Mouse (Mus musculus) intestine, embryonic 15.5 days (tissue): ENCODE results near the gene Fchsd2. TPM values are rescaled to one million over a fixed set of nuclear protein-coding genes. Genes with fewer than 3 reads are reported as not detected.
A peak's percentile ranks its signal among the peaks of the same experiment; 100 is the strongest.

Experiments used
- ATAC-seq: fragments of 200-750 bp; cut with Nextera tagmentation; 2 replicates; pipeline ENCODE4 v1.8.0; 2017; ENCODE audit warnings: moderate TSS enrichment, moderate library complexity
- H3K27ac ChIP-seq: fragments of 300-500 bp; sonication (generic); 2 replicates; pipeline ENCODE4 v1.5.1; 2015; ENCODE audit warnings: mild to moderate bottlenecking, inconsistent platforms
- H3K27me3 ChIP-seq: fragments of 300-500 bp; sonication (generic); replicated peaks from 2 replicates; pipeline ENCODE4 v1.6.1; 2015; ENCODE audit warnings: inconsistent platforms
- H3K36me3 ChIP-seq: fragments of 300-500 bp; sonication (generic); 2 replicates; pipeline ENCODE4 v1.6.1; 2015; ENCODE audit warnings: inconsistent platforms
- H3K4me1 ChIP-seq: fragments of 300-500 bp; sonication (generic); replicated peaks from 2 replicates; pipeline ENCODE4 v1.6.1; 2015; ENCODE audit warnings: inconsistent platforms
- H3K4me2 ChIP-seq: fragments of 300-500 bp; sonication (generic); replicated peaks from 2 replicates; pipeline ENCODE4 v1.6.1; 2015; ENCODE audit warnings: mild to moderate bottlenecking, inconsistent platforms
- H3K4me3 ChIP-seq: fragments of 300-500 bp; sonication (generic); replicated peaks from 2 replicates; pipeline ENCODE4 v1.5.1; 2015; ENCODE audit warnings: inconsistent platforms
- H3K9ac ChIP-seq: fragments of 300-500 bp; sonication (generic); 2 replicates; pipeline ENCODE4 v1.6.1; 2015; ENCODE audit warnings: inconsistent platforms
- H3K9me3 ChIP-seq: fragments of 300-500 bp; sonication (generic); 2 replicates; pipeline ENCODE4 v1.6.1; 2016; ENCODE audit warnings: inconsistent platforms
- WGBS: fragments of 180-500 bp; shearing (Covaris S2); methylation state at CpG from one replicate; pipeline ENCODE4 v1.1.7; 2015; 5-methylcytosine and 5-hydroxymethylcytosine counted together
- polyA plus RNA-seq: library from polyadenylated mRNA; unstranded; fragments of >200 nt; fragmentation: Nextera tagmentation; extraction: Ambion mirVana; gene quantifications from 2 replicates; pipeline ENCODE4 v1.2.1, GENCODE M21; 2015

The Fchsd2 gene
- polyA plus RNA-seq, 1 experiment from 2014 or later, result 20.3 TPM

DNA sequence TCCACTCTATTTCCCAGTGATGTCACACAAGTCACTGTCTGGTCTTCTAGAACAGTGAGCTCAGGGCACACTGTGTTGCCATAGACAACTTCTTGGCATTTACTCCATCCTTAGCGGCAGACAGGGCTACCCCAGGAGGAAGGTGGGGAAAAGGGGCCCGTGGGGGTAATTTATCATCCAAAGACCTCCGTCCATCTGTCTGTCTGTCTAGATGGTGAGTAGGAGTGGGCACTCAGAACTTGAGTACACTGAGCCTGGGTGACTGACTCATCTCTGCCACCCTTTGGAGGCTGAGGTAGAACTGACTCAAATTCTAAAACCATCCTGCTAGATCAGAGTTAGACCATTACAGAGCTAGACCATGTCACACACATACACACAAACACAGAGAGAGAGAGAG, 224.4 kb downstream of the Fchsd2 start, which contains the start of gene Stard10:
Gene Stard10 (plus strand): TSS at position 73 of the 400 bp plus-strand sequence.
- WGBS, result 63% methylated on average over 3 of the region's 3 CpGs

GRCm38 (mm10) chr7:101318848-101319247, 226.2 kb downstream of the Fchsd2 start:
- no peak for ATAC-seq
- WGBS, result 64% methylated on average over 4 of the region's 4 CpGs
- no peak overlapping the region for H3K4me3 ChIP-seq
- H3K4me2 ChIP-seq, result no peak overlapping the region
- no peaks in the 10 kb centered on the region for H3K9me3 ChIP-seq
- no peaks in the 10 kb centered on the region for H3K27me3 ChIP-seq
- H3K4me1 ChIP-seq, result peaks cover 17% of the 10 kb centered on the region
- no peak overlapping the region for H3K9ac ChIP-seq
- no peaks in the 10 kb centered on the region for H3K36me3 ChIP-seq
- no peak overlapping the region for H3K27ac ChIP-seq

More for the DNA sequence above, 224.4 kb downstream of the Fchsd2 start, which contains the start of gene Stard10:
- H3K36me3 ChIP-seq, result no peaks in the 10 kb centered on the region
- no peak within 1 kb of the TSS for H3K4me2 ChIP-seq
- no peak within 1 kb of the TSS for H3K9ac ChIP-seq
- no peak for ATAC-seq
- peak within 1 kb of the TSS; percentile 62 for H3K27ac ChIP-seq
- H3K9me3 ChIP-seq, result no peaks in the 10 kb centered on the region
- H3K4me1 ChIP-seq, result peaks cover 15% of the 10 kb centered on the region
- no peak within 1 kb of the TSS for H3K4me3 ChIP-seq
- H3K27me3 ChIP-seq, result no peaks in the 10 kb centered on the region

DNA sequence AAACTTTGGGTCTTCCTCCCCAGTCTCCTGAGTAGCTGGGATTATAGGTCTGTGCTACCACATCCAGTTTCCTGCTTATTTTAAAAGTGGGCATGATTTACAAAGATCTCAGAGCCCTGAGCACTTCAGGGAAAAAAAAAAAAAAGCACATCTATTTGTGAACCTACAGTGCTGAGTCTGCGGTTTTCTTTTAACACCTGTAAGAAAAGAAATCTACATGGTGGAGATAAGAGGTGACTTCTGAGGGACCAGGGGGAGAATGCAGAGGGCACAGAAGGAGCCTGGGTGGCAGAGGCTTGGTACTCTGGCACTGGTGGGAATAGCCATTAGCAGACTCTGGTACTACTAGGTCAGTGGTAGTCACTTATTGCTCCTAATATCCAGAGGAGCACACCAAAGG, 227.1 kb downstream of the Fchsd2 start:
- peaks cover 22% of the 10 kb centered on the region for H3K4me1 ChIP-seq
- WGBS, result 69% methylated on average over 1 of the region's 1 CpGs
- no peaks in the 10 kb centered on the region for H3K36me3 ChIP-seq
- peak overlapping the region; percentile 96; the same call in 1 of the 2 replicates for H3K4me2 ChIP-seq
- H3K9me3 ChIP-seq, result no peaks in the 10 kb centered on the region
- no peaks in the 10 kb centered on the region for H3K27me3 ChIP-seq
- no peak overlapping the region for H3K9ac ChIP-seq
- no peak for ATAC-seq
- H3K4me3 ChIP-seq, result no peak overlapping the region
- H3K27ac ChIP-seq, result peak overlapping the region; percentile 90

DNA sequence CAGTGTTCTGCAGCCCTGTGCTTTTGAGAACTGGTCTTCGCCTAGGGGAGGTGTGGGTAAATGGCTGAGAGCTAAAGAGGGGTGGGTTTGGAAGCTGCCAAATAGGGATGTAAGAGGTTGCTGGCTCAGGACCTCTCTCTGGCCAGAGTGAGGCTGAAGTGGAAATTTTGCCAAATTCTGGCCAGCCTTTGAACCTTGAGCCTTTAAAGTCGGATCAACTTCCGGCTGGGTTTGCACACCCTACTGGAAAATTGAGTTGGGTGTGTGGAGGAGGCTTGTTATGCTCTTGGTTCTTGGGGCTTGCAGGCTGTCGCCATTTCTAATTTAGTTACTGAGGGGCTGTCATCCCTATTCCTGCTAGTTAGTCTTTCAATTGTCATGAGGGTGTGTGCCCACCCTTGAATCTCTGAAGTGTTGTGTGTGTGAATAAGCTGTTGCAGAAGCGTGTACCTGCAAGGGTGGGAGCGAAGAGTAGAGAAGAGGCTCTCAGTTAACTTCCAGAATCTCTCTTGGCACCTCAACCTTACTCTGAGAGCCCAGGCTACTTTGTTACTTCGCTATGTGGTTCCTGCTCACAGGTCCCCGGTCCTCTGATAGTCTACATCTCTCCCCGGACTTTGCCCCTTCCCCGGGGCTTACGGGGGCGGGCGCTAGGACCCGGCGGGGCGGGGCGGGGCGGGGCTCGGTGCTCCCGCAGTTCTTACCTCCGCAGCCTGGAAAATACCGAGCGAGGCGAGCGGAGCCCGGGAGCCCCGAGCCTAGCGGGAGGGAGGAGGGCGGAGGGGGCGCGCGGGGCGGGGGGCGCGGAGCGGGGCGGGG, 227.9 kb downstream of the Fchsd2 start:
- H3K27me3 ChIP-seq, result no peaks in the 10 kb centered on the region
- H3K9ac ChIP-seq, result peak overlapping the region; percentile 73
- H3K4me1 ChIP-seq, result peaks cover 24% of the 10 kb centered on the region
- 4% methylated on average over 33 of the region's 37 CpGs for WGBS
- peak overlapping the region; percentile 81 for H3K4me3 ChIP-seq
- no peaks in the 10 kb centered on the region for H3K9me3 ChIP-seq
- peak; percentile 82 for ATAC-seq
- H3K36me3 ChIP-seq, result no peaks in the 10 kb centered on the region
- peak overlapping the region; percentile 90 for H3K27ac ChIP-seq
- H3K4me2 ChIP-seq, result peak overlapping the region; percentile 96

- WGBS, result under 1% methylated on average over 55 of the region's 61 CpGs
- Histone ChIP-seq H3K4me1 (peaks cover 24% of the 10 kb centered on the region), H3K9ac (peak overlapping the region; percentile 73)
These were observed 228.7 kb downstream of the Fchsd2 start for GRCm38 (mm10) chr7:101321218-101321827.

DNA sequence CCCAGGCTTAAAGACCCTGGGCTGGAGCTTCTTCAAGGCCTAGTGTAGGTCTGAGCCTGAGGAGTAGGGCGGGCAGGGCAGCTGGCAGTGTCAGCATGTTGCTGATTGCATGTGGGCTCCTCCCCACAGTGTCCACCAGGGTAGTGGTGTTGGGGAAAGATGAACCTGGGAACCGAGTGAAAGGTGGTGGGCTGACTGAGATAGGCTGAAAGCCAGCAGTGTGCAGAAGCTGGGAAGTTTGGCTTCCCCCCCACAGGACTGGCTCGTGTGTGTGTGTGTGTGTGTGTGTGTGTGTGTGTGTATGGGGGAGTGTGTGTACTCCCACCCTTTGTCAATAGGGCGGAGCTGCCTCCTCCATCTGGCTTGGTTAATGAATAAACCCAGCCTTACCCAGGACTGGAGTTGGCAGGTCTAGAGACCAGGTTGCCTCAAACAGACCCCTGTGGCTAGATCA, 230.5 kb downstream of the Fchsd2 start:
- H3K9me3 ChIP-seq, result no peaks in the 10 kb centered on the region
- peaks cover 33% of the 10 kb centered on the region for H3K4me1 ChIP-seq
- H3K9ac ChIP-seq, result peak overlapping the region; percentile 73
- ATAC-seq, result peak; percentile 72
- H3K27me3 ChIP-seq, result no peaks in the 10 kb centered on the region
- H3K4me2 ChIP-seq, result peak overlapping the region; percentile 96
- H3K27ac ChIP-seq, result peak overlapping the region; percentile 90
- no peaks in the 10 kb centered on the region for H3K36me3 ChIP-seq
- H3K4me3 ChIP-seq, result peak overlapping the region; percentile 81
- WGBS, result 47% methylated on average over 4 of the region's 4 CpGs

More at GRCm38 (mm10) chr7:101321218-101321827, 228.7 kb downstream of the Fchsd2 start:
- no peaks in the 10 kb centered on the region for H3K9me3 ChIP-seq
- H3K4me3 ChIP-seq, result peak overlapping the region; percentile 81
- H3K27me3 ChIP-seq, result no peaks in the 10 kb centered on the region
- ATAC-seq, result peak; percentile 50
- no peaks in the 10 kb centered on the region for H3K36me3 ChIP-seq
- peak overlapping the region; percentile 96 for H3K4me2 ChIP-seq
- peak overlapping the region; percentile 90 for H3K27ac ChIP-seq

DNA sequence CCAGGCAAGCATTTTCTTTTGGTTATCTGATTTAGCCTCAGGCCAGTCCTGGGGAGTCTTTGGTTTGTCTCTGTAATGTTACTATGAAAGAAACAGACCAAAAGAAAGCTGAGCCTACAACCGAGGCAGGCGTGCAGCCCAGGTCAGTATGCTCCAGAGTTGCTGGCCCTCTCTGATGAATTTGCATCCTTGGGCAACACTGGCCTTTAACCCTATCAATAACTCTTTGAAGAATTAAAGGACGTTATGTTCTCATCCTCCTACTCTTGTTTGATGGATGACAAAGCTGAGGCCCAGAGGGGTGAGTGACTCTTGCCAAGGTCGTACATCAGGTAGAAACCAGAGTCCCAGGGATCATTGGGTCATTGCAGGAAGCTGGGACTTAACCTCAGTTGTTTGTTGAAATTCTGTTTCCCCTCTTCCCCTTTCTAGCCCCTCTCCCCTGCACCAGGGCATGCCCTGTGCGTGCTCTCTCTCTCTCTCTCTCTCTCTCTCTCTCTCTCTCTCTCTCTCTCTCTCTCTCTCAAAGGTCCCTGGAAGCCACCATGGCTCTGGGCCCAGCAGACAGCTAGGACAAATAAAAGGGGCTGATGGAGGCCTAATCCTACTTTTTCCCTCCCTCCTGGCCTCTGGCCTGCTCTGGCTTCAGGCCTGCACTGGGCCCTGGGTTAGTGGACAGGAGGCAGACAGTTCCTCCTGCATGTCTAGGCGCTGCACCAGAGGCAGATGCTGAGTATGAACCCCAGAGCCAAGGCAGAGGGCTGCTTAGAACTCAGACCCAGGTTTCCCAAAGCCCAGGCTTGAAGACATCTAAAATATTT, 231.7 kb downstream of the Fchsd2 start:
- Histone ChIP-seq H3K4me2 (peak overlapping the region; percentile 96), H3K27me3 (no peaks in the 10 kb centered on the region), H3K4me1 (peaks cover 43% of the 10 kb centered on the region), H3K36me3 (no peaks in the 10 kb centered on the region), H3K9me3 (no peaks in the 10 kb centered on the region), H3K27ac (peak overlapping the region; percentile 45), H3K9ac (no peak overlapping the region), H3K4me3 (0 out of 2 replicates have a peak overlapping the region, but pooled peaks have one; percentile 81)
- ATAC-seq, result no peak
- WGBS, result 38% methylated on average over 5 of the region's 6 CpGs

- Histone ChIP-seq H3K27ac (no peak overlapping the region), H3K4me1 (peaks cover 41% of the 10 kb centered on the region), H3K4me2 (peak overlapping the region; percentile 30), H3K9me3 (no peaks in the 10 kb centered on the region), H3K9ac (no peak overlapping the region), H3K27me3 (no peaks in the 10 kb centered on the region), H3K36me3 (no peaks in the 10 kb centered on the region), H3K4me3 (no peak overlapping the region)
- 79% methylated on average over 5 of the region's 5 CpGs for WGBS
- ATAC-seq, result no peak
These were observed 233.3 kb downstream of the Fchsd2 start for GRCm38 (mm10) chr7:101326006-101326405.

- Histone ChIP-seq H3K36me3 (no peaks in the 10 kb centered on the region), H3K4me3 (no peak overlapping the region), H3K27ac (no peak overlapping the region), H3K9ac (no peak overlapping the region), H3K4me1 (peaks cover 37% of the 10 kb centered on the region), H3K9me3 (no peaks in the 10 kb centered on the region), H3K4me2 (peak overlapping the region; percentile 30), H3K27me3 (no peaks in the 10 kb centered on the region)
- no peak for ATAC-seq
- WGBS, result 52% methylated on average over 5 of the region's 5 CpGs
These were observed 234.6 kb downstream of the Fchsd2 start for GRCm38 (mm10) chr7:101327263-101327662.

- ATAC-seq, result no peak
- whole genome bisulfite sequencing, result 85% methylated on average over 2 of the region's 2 CpGs
- H3K4me1 ChIP-seq, result peaks cover 37% of the 10 kb centered on the region
These were observed 235.1 kb downstream of the Fchsd2 start for GRCm38 (mm10) chr7:101327786-101328185.

DNA sequence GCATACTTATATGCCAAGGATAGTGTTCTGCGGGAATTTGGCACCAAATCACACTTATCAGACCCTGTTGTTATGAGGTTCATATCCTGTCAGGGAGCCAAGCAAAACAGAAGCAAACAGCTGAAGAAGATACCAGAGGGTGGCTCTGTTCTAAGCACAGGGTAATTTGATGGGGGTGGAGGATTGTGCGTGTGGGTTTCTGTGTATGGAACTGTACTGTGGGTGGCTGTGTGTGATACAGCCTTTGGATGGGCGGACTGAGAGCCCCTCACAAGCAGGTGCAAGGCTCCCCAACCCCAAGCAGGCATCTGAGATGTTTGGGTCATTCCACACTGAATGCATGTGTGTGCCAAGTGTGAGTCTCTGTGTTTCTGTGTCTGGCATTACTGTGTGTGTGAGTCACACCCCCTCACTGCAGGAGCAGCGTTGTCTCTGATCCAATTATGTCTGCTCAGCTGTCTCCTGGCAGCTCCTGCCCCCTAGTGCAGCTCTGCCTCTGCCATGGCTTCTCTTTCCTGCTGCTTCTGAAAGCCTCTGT, 236.0 kb downstream of the Fchsd2 start:
- Histone ChIP-seq H3K36me3 (no peaks in the 10 kb centered on the region), H3K9me3 (no peaks in the 10 kb centered on the region), H3K9ac (no peak overlapping the region), H3K4me3 (no peak overlapping the region), H3K4me1 (peaks cover 36% of the 10 kb centered on the region), H3K27ac (peak overlapping the region; percentile 2; the same call in 1 of the 2 replicates), H3K4me2 (no peak overlapping the region), H3K27me3 (no peaks in the 10 kb centered on the region)
- peak; percentile 46; the same call in 1 of the 2 replicates for ATAC-seq
- 58% methylated on average over 4 of the region's 4 CpGs for WGBS

More at GRCm38 (mm10) chr7:101327786-101328185, 235.1 kb downstream of the Fchsd2 start:
- Histone ChIP-seq H3K9ac (no peak overlapping the region), H3K9me3 (no peaks in the 10 kb centered on the region), H3K27ac (no peak overlapping the region), H3K4me2 (peak overlapping the region; percentile 22; the same call in 1 of the 2 replicates), H3K36me3 (no peaks in the 10 kb centered on the region), H3K4me3 (no peak overlapping the region), H3K27me3 (no peaks in the 10 kb centered on the region)
